Mouse (Mus musculus) cerebellum, adult 11 months (tissue): ENCODE results near the gene Syne3.

Experiments
- DNase-seq: peaks from one replicate; pipeline ENCODE4 v3.0.0; 2022

Syne3 gene

DNA sequence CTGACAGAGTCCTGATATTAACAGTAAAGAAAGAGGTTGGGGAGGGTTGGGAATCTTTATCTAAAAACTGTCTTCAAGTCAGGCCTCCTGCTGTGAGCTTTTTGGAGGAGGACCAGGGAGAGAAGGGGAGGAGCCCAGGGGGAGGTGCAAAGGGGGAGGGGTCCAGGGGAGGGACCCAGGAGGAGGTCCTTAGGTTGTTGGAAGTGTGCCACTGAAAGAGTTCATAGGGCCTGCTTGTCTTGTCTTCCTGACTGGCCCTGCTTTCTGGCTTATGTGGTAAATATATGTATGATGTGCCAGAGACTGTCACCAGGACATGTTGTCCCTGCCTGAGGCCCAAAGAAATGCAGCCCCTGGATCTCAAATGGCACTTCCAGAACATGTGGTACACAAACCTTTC, 49.2 kb downstream of the Syne3 start:
- no peak for DNase-seq

DNA sequence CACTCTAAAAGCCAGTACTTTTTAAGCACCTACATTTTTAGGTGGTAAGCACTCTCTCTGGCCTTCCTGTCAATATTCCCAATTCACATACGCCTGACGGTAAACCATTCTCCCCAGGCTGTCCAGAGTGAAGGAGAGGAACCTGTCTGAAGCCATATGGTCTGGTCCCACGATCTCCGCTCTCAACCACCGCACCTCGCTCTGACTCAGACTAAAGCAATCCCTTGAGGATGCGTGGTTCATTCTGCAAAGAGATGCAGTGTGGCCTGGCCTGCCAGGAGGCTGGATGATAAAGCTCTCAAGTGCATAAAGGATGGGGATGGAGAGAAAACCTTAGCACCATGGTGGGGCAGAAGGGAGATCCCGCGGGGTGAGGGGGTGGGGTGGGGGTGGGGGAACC, 49.6 kb downstream of the Syne3 start:
- DNase-seq, result no peak

DNA sequence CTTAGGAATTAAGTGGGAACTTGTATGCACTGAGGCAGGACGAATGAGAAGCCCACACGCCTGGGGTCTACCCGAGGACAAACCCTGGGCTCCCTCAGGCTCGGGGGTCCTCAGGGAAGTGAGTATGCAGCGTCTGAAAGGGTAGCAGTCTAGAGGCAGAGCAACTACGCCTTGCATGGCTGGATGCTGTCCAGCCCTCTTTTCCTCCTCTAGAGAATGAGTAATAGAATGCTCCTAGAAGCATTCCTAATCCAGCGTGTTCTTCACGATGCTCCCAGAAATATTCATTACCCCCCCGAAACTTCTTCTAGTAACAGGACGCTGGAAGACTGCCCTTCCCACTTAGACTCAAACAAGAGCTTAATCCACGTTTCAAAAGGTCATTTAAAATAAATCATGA, 51.3 kb downstream of the Syne3 start:
- no peak for DNase-seq

DNA sequence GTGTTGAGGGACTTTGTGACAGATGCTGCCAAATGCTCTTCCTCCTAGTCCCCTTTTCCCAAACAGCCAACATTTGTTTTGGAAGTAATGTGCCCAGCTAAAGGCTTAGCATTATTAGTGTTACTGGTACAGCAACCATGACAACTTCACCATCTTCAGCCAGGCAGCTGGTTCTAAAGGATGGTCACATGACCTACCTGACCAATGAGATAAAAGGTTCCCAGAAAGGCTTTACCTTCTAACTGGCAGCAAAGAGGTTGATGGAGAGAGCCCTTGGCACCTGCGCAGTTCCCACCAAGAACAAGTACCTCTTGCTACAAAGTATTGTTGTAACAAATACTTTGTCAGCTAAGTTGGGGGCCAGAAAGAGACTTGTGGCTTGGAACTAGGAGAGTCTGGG, 52.4 kb downstream of the Syne3 start:
- DNase-seq, result no peak

DNA sequence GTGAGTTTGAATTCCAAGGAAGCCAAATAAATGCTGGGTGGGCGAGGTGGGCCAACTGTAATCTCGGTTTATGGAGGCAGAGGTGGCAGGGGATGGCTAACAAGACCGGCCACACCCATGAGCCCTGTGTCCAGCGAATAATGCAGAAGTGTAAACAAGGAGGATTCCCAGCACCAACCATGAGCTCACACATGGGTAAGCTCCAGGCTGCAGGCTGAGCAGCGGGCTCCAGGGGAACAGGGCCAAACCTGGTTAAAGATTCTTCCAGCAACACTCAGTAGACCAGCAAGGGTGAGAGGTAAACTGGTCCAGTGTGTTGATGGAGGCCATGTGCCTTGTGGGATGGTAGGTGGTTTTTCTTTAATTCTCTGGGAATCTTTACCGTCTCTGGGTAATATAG, 53.2 kb downstream of the Syne3 start:
- no peak for DNase-seq

DNA sequence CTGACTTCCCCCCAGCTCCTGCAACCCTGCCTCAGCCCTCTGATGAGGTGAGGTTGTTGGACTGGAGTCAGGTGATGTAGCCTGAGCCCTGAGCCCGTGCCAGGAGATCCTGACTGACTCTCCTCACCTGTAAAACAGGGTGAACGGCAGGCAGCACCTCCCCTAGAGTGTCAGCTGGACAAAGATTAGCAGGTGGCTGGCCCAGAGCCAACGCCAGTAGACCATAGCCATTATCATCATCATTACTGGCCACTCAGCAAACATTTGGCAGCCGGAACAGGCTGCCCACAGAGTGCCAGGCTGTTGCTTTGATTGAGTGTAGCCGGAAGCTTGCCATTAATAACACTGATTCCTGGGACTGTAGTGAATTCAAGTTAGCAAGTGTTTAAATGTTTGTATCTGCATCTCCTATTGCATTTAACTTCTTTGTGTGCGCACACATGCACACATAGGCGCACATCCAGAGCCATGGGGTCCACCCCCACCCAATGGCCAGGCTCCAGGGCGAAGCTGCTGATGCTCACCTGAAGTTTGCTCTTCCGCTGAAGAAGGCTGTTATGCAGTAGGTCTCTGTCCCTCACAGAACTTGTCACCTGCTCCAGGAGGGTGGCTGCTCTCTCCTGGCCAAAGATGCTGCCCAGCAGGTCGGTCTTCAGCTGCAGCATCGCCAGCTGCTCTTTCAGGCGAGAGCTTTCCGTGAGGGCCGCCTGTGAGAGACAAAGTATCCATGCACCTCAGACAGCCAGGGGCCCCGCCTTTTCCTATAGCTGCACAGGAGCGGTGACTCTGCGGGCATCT, 54.4 kb downstream of the Syne3 start:
- peak; percentile 80 for DNase-seq

DNA sequence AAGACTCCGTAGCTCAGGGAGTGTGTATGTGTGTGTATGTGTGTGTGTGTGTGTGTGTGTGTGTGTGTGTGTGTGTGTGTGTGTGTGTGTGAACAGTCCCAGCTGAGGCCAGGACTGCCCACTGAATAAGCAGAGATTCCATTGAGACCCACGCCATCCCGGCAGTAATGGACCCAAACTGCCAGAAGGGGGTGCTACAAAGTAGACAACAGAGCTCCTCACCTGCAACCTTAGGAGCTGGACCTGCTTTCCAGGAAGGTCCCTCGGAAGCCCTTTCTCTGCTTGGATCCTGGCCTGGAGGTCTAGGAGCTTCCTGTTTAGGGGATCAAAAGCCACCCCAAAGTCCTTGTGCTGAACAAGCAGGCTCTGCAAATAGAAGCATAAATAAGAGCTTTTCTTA, 55.7 kb downstream of the Syne3 start:
- peak; percentile 36 for DNase-seq

DNA sequence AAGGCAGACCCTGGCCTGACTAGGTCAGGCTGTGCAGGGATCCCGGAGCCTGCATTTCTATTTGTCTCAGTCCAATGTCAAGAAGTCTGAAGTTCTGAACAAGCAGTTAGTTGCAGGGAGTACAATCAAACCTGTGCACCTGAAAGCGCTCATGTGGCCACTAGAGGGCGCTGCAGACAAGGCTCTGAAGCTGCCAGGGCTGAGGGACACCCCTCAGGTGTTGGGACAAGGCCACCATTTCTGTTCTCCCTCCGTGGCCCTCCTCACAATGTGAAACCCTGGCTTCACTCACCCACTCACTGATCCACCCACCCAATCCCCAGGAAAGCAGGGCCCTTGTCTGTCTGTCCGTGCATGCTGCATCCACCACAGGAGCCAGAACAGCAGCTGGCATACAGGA, 57.2 kb downstream of the Syne3 start:
- peak; percentile 50 for DNase-seq

DNA sequence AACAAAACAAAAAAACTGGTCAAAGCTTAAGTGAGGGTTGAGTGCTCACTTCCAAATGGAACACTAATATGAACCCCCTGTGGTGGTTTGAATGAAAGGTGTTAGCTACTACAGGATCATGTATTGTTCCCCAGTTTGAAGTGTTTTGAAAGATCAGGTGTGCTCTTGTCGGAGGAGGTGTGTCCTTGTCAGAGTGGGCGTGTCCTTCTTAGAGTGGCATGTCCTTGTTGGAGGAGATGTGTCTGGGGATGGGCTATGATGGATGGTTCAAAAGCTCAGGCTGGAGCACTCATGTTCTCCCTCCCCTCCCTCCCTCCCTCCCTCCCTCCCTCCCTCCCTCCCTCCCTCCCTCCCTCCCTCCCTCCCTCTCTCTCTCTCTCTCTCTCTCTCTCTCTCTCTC, 61.7 kb downstream of the Syne3 start:
- DNase-seq, result no peak

DNA sequence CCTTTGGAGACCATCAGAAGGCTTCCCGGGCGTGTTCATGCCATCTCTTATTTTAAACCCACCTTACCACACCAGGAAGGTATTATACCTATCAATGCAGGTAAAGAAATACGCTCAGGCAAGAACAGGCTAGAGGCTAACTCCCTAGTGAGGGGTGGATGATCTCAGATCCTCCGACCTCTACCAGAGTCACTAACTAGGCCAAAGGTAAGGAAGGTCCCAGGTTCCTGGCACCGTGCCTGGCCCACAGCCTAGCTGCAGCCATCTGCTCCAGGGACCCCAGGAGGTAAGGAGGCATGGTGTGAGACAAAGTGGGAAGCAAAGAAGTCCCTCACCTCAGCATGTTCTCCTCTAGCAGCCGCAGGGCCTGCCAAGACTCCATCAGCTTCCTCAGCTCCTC, 63.4 kb downstream of the Syne3 start:
- DNase-seq, result no peak

DNA sequence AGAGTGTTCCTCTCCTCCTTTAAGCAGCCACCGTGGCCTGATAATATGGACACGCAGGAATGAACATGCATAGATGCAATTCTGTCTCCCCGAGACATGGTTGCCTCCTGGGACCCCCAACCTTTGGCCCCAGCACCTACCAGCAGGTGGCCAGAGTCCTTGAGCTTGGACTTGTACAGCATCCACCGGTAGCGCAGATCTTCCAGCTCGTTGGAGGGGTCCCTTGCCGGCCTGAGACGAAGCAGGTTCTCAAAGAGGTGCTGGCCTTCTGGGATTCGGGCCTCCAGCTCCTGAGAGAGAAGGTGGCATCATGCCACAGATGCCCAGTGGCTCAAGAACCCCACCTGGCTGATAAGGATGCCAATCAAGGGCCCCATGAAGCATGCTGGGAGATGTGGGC, 69.1 kb downstream of the Syne3 start:
- peak; percentile 28 for DNase-seq

DNA sequence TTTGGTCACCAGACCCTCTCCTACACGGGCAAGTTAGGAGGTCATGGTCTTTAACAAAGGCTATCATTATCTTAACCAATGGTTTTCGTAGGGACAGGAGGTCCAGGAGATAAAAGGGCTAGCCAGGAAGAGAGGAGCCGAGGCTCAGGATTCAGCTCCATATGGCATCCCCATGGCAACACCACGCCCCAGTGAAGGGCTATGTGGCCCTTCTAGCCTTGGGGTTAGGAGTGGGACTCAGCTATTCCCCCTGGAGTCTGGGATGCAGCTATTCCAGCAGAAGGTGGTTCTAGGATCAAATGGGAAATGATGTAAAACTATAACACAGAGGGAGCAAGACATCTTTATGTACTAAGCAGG, 69.6 kb downstream of the Syne3 start:
- no peak for DNase-seq

DNA sequence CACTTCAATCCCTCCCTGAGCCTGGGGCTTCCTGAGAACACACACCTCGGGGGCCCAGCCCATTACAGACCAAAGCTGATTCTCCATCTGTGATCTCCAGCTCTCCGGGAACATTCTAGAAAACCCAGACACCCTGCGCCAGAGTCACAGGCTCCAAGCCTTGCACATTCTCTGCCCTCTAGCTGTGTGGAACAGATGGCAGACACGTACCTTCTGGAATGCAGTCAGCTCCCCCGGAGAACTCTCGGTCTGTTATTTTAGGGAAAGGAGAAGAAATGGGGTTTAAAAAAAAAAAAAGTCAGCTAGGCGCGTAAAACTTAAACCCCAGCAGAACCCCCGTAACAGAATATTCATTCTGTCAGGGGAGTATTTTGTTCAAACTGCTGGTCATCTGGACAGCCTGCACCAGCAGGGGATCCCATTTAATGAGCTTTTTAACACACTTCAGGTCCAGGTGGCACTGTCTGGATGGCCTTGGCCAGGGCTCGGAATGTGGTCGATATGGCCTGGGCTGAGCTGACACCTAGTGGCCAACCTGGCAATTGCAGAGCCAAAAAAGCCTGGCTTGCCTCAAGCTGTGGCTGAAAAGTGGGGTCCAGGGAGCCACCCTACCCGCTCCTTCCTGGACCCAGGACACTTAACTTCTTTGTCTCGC, 70.1 kb downstream of the Syne3 start:
- peak; percentile 89 for DNase-seq

DNA sequence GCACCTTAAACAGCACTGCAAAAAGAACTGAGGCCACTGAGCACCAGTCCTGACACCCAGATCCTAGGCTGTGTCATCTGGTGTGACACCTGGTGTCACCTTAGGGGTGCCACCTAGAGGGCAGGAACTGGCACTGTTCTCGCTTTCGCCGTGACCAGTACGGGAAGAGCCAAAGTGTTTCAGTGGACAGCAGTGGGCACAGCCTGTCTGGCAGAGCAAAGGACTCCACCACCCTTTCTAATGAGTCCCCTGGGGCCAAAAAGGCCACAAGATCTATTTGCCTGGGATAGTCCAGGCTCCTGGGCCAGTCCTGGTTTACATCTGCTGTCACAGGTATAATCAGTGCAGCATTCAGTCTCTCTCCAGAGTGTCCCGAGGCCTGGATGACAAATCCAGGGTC, 70.7 kb downstream of the Syne3 start:
- peak; percentile 75 for DNase-seq

DNA sequence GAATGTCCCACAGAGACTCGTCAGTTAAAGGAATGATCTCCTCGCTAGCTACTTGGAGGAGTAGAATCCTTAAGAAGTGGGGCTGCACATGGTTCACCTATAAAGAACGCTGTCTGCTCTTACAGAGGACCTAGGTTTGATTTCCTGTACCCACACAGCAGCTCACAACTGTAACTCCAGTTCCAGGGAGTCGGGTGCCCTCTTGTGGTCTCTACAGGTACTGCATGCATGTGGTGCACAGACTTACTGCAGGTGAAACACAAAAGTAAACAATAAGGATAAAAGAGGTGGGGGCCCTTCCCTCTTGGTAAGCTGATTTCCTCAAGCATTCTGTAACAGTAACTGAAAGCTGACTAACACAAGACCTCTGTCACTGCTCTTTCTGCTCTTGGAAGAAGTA, 73.4 kb downstream of the Syne3 start:
- DNase-seq, result no peak

DNA sequence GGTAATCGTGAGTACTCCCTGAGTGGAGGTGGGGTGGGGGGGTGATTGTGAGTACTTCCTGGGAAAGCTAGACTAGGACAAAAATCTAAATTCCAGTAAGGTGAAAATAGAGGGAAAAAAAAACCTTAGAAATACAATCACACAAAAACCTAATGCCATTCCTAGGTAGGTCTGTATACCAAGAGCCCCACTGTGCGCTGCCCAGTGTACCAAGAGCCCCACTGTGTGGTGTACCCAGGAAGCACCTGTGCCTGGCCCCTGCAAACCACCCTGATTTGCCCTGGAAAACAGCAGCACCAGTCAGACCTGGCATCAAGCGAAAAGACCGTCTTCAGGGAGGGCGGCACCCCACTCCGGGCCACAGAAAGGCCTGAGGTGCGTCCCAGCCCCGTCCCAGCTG, 74.5 kb downstream of the Syne3 start:
- no peak for DNase-seq

DNA sequence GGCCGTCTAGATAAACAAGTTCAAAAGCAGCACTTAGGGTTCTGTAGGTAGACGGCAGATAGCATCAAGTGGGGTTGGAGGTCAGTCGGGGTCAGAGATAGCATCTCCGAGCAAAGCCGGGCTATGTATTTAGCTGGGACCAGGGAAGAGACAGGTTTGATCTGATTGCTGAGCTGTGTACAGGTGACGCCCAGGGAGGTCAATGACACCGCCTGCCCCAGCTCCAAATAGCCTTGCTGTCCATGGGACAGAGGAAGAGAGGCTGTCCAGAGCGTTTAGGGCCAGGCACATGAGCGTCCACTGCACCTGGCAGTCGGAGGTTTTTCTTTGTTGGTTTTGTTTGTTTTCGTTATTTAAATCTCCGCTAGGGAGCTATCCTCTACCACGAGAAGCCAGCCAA, 75.8 kb downstream of the Syne3 start:
- DNase-seq, result no peak

DNA sequence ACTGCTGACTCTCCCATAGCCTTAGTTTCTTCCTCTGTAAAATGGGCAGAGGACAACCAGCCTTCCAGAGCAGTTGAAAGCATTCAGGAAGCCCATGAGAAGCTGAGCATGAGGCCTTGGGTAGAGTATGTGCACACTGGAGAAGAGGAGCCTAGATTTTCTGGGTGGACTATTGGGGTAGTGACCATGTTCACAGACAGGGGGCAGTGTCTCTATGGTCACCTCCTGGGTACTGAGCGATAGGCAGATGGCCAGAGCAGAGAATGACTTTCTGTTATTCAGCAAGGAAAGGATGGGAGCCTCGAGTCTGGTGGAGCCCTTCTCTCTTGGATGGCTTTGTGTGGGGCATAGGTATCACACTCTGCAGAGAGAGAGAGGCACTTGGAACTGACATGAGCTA, 76.4 kb downstream of the Syne3 start:
- DNase-seq, result no peak

DNA sequence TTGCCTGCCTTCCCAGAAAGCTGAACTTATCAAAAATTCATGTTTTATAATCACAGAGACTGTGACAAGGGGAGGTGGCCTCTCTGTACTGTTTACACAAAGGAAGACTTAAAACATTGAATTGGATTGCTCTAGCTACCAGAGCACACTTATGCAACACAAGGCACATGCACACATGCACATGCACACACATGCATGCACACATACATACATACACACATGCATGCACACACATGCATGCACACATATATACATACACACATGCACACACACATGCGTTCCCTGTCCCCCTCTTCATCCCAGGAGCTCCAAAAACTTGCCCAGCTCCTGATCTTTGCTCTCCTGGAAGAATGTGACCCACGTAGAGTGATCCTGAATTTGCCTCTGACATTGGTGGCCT, 83.8 kb downstream of the Syne3 start:
- no peak for DNase-seq

DNA sequence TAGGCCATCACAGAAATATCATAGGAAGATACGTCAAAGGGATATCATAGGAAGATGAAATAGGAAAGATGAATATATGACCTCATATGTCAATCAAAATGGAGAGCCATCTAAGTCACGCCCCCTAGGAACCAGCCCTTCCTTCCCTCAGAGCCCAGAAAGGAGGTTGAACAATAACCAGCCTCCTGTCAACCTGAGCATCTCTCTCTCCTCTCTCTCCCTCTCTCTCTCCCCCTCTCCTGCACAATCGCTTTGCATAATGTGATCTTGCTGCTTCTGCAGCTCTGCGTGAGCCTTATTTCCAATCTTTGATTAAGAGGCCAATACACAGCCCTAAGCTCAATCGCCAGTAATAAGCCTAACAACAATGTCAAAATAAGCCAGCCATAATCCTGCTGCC, 84.6 kb downstream of the Syne3 start:
- no peak for DNase-seq

DNA sequence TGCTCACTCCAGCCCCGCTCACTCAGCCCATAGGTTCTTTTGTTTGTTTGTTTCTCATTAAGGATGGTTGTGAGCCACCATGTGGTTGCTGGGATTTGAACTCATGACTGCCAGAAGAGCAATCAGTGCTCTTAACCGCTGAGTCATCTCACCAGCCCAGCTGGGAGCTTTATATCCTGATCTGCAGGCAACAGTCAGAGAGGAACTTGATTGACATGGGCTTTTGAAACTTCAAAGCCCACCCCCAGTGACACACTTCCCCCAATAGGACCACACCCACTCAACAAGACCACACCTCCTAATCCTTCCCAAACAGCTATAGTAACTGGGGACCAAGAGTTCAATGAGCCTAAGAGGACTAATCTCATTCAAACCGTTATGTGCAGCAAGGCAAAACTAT, 85.1 kb downstream of the Syne3 start:
- no peak for DNase-seq

DNA sequence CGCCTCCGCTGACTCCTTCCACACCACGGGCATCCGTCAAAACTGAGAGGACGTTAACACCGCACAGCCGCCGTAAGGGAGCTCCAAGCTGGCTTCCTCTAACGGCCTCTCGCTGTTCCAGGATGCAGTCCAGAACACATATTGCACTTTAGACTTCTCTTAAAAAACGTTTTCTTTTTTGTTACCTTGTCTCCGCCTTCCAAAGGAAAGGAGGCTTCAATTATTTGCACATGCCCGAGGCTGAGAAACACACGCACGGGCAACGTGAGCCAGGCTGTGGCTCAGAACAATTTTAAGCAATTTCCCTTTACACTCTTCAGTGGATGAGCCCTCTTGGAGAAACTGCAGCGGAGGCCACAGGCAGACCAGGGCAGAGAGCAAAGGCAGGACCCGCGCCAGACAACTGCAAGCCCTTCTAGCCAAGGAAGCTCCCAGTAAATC, 85.6 kb downstream of the Syne3 start:
- no peak for DNase-seq

DNA sequence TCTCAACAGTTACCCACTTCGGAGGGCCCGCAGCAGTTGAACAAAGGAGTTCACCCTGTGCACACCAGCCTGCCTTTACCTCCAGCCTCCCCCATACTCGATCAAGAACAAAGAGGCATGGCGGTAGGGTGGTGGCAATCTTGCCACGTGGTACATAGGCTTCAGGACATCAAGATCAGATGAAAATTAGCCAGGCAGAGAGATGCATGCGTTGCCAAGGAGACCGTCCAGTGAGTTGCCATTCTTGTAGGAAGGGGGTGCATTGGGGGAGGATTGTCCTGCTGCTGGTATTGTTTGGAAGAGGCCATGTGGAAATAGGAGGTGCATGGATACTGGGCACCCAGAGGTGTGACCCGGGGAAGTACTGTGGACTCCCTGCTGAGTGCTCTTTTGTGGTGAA, 87.0 kb downstream of the Syne3 start:
- no peak for DNase-seq

DNA sequence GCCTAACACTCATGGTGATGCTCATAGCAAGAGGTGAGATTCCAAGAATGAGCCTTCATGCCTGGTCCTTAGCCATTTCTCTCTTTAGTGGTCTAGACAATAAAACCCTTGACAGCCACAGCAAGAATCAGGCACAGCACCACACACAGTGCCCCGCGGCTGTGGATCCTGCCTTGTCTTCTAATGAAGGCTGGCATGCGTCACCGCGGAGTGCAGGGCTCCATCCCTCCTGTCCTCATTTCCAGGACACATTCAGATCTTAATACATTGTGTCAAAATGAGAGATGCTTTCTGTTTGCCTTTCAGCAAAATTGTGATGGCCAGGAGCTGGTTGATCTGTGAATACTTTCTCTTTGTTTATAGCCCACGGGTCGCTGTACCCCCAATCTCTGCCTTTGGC, 88.5 kb downstream of the Syne3 start:
- DNase-seq, result no peak

DNA sequence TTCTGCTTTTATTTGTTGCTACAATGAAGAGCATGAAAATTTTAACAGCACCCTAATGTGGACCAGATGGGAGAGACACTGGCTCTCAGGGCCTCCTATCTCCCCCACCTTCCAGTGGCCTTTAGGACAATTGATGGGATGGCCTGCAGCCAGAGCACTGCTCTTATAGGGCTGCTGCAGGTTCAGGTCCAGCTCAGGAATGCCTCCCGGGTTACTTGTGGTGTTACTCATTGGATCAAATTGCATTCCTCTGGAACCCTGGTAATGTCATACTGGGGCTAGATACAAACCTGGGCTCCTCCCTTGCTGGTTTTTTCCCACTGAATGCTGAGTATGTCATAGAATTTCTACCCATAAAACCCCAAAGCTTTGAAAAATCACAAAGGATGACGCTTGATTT, 90.4 kb downstream of the Syne3 start:
- DNase-seq, result no peak
